Mouse (Mus musculus): ENCODE data around the gene Sema4g. TPM values are rescaled to one million over a fixed set of nuclear protein-coding genes. Genes with fewer than 3 reads are reported as not detected.

Sema4g gene
- total and polyA plus RNA-seq, 2 experiments = 58.5 to 566 TPM

DNA sequence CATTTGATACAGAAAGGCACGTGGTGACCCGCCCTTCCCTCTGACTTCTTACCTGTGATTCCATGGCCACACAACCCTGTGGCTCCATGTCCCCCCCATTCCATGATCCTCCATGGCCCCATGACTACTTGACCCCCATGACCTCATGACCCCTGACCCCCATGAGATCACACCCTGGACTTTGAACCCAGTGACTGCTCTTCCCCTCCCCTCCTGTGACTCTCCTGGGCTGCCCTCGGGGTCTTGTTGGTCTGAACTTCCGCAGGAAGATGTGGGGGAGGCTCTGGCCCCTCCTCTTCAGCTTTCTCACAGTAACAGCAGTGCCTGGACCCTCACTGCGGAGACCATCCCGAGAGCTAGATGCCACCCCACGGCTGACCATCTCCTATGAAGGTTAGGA, 3.3 kb downstream of the Sema4g start:
- WGBS = 33% methylated on average over 7 of the region's 7 CpGs
- Histone ChIP-seq H3K4me3 (ENCODE audit: insufficient read depth, low read depth, low read length) (no peak overlapping the region), H3K27me3 (ENCODE audit: control insufficient read depth, insufficient read depth, low read length) (no peaks in the 10 kb centered on the region), H3K27ac (replicated peaks; ENCODE audit: insufficient read depth, low read depth, low read length) (peak overlapping the region; percentile 99), H3K9ac (ENCODE audit: low read depth, low read length) (0 out of 2 replicates have a peak overlapping the region, but pooled peaks have one; percentile 20), H3K4me1 (ENCODE audit: control insufficient read depth, insufficient read depth, low read length) (peaks cover 23% of the 10 kb centered on the region), H3K36me3 (ENCODE audit: control insufficient read depth, insufficient read depth, low read length) (peaks cover 24% of the 10 kb centered on the region), H3K79me2 (ENCODE audit: control insufficient read depth, insufficient read depth, low read length) (peaks cover 3% of the 10 kb centered on the region; the same call in 1 of the 2 replicates)
- peak; percentile 65 for DNase-seq (ENCODE audit: extremely low read depth, low read depth, low spot score)
- no peak for TF ChIP-seq CTCF (IDR thresholded peaks at IDR 0.05; ENCODE audit: low read depth, low read length)
- TF ChIP-seq POLR2A (IDR thresholded peaks at IDR 0.05; ENCODE audit: extremely low read depth, insufficient read depth, low read length) = no peak

DNA sequence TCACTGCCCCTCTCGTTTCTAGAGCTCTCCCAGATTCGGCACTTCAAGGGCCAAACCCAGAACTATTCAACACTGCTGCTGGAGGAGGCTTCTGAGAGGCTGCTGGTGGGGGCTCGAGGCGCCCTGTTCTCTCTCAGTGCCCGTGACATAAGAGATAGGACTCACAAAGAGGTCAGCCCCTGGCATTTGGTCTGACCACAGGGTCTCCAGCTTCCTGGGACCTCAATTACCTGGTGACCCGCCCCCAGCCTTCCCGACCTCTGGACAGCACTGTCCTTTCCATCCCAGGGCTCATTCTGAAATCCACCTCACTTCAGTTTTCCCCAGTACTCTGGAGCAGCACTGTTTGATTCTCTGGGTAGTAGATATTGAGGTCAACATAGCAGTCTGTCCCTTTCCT, 3.8 kb downstream of the Sema4g start:
- DNase-seq (ENCODE audit: extremely low read depth, low read depth, low spot score) = no peak
- no peaks in the 10 kb centered on the region for H3K27me3 ChIP-seq (ENCODE audit: control insufficient read depth, insufficient read depth, low read length)
- no peak overlapping the region for H3K4me3 ChIP-seq (ENCODE audit: insufficient read depth, low read depth, low read length)
- WGBS = 56% methylated on average over 7 of the region's 7 CpGs
- peaks cover 26% of the 10 kb centered on the region for H3K36me3 ChIP-seq (ENCODE audit: control insufficient read depth, insufficient read depth, low read length)
- H3K4me1 ChIP-seq (ENCODE audit: control insufficient read depth, insufficient read depth, low read length) = peaks cover 22% of the 10 kb centered on the region
- no peak overlapping the region for H3K9ac ChIP-seq (ENCODE audit: low read depth, low read length)
- TF ChIP-seq POLR2A (IDR thresholded peaks at IDR 0.05; ENCODE audit: extremely low read depth, insufficient read depth, low read length) (no peak), CTCF (IDR thresholded peaks at IDR 0.05; ENCODE audit: low read depth, low read length) (no peak)
- peak overlapping the region; percentile 99 for H3K27ac ChIP-seq (replicated peaks; ENCODE audit: insufficient read depth, low read depth, low read length)
- peaks cover 3% of the 10 kb centered on the region; the same call in 1 of the 2 replicates for H3K79me2 ChIP-seq (ENCODE audit: control insufficient read depth, insufficient read depth, low read length)

DNA sequence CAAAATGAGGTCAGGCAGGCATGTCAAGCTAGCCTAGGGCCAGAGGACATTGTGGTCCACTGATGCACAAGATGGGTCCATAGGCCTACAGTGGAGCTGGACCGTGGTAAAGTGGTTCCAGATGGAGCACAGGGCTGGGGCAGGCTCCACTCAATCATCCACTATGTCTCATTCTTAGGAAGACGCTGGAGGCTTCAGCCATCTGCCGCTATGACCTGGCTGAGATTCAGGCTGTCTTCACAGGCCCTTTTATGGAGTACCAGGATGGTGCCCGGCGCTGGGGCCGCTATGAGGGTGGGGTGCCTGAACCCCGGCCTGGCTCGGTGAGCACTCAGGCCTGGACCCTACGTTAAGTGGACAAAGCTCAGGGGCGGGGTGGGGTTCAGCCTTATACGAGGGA, 8.9 kb downstream of the Sema4g start:
- Histone ChIP-seq H3K27me3 (ENCODE audit: control insufficient read depth, insufficient read depth, low read length) (no peaks in the 10 kb centered on the region), H3K4me1 (ENCODE audit: control insufficient read depth, insufficient read depth, low read length) (peaks cover 4% of the 10 kb centered on the region)
- no peak for DNase-seq (ENCODE audit: extremely low read depth, low read depth, low spot score)

DNA sequence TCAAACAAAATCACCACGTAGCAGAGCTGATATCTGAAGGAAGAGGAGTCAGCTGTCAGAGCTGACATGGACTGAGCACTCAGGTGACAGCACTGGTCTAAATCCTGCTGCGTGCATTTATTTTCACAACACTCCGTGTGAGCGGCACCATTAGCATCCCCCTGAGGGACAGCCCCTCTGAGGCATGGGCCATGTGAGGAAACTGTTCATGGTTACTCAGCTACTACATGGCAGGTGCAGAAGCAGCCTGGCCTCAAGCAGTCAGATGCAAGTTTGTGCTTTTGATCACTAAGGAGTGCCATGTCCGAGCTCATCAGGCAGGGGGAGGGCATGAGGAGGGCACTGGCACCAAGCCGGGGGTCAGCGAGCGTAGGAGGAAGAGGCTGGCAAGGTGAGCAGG, 10.7 kb downstream of the Sema4g start:
- H3K79me2 ChIP-seq (ENCODE audit: control insufficient read depth, insufficient read depth, low read length) = no peaks in the 10 kb centered on the region
- DNase-seq (ENCODE audit: extremely low read depth, low read depth, low spot score) = no peak
- peaks cover 36% of the 10 kb centered on the region for H3K36me3 ChIP-seq (ENCODE audit: control insufficient read depth, insufficient read depth, low read length)
- no peaks in the 10 kb centered on the region for H3K27me3 ChIP-seq (ENCODE audit: control insufficient read depth, insufficient read depth, low read length)
- H3K9ac ChIP-seq (ENCODE audit: low read depth, low read length) = no peak overlapping the region
- no peak overlapping the region for H3K4me3 ChIP-seq (ENCODE audit: insufficient read depth, low read depth, low read length)
- WGBS = 83% methylated on average over 8 of the region's 8 CpGs
- peaks cover 2% of the 10 kb centered on the region for H3K4me1 ChIP-seq (ENCODE audit: control insufficient read depth, insufficient read depth, low read length)
- TF ChIP-seq CTCF (IDR thresholded peaks at IDR 0.05; ENCODE audit: low read depth, low read length) = no peak
- TF ChIP-seq POLR2A (IDR thresholded peaks at IDR 0.05; ENCODE audit: extremely low read depth, insufficient read depth, low read length) = no peak
- no peak overlapping the region for H3K27ac ChIP-seq (replicated peaks; ENCODE audit: insufficient read depth, low read depth, low read length)

More for the DNA sequence above, 8.9 kb downstream of the Sema4g start:
- H3K4me3 ChIP-seq (ENCODE audit: insufficient read depth, low read depth, low read length) = no peak overlapping the region
- no peaks in the 10 kb centered on the region for H3K79me2 ChIP-seq (ENCODE audit: control insufficient read depth, insufficient read depth, low read length)
- H3K36me3 ChIP-seq (ENCODE audit: control insufficient read depth, insufficient read depth, low read length) = peaks cover 45% of the 10 kb centered on the region
- no peak overlapping the region for H3K9ac ChIP-seq (ENCODE audit: low read depth, low read length)
- no peak overlapping the region for H3K27ac ChIP-seq (replicated peaks; ENCODE audit: insufficient read depth, low read depth, low read length)
- WGBS = 85% methylated on average over 11 of the region's 11 CpGs
- TF ChIP-seq POLR2A (IDR thresholded peaks at IDR 0.05; ENCODE audit: extremely low read depth, insufficient read depth, low read length) (no peak), CTCF (IDR thresholded peaks at IDR 0.05; ENCODE audit: low read depth, low read length) (no peak)

DNA sequence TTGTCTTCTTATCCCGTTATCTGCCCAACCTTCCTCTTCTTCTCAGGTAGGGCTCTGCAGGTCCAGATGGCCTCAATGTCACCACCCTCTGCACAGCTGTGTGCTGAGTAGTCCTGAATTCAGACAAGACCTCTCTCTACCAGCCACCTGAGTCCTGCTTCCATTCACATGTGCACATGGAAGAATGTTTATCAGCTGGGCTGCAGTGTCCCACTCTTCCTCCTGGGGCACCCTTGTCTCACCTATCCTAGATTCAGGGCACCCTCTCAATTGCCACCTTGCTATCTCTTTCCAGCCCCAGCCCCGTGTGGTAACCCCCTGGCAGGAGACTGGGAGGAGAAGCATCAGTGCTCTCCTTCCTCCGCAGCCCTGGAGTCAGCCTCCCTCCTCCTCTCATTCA, 13.4 kb downstream of the Sema4g start:
- DNase-seq (ENCODE audit: extremely low read depth, low read depth, low spot score) = no peak
- H3K4me3 ChIP-seq (ENCODE audit: insufficient read depth, low read depth, low read length) = no peak overlapping the region
- peaks cover 10% of the 10 kb centered on the region for H3K4me1 ChIP-seq (ENCODE audit: control insufficient read depth, insufficient read depth, low read length)
- peaks cover 24% of the 10 kb centered on the region for H3K36me3 ChIP-seq (ENCODE audit: control insufficient read depth, insufficient read depth, low read length)
- no peak overlapping the region for H3K27ac ChIP-seq (replicated peaks; ENCODE audit: insufficient read depth, low read depth, low read length)
- no peak overlapping the region for H3K9ac ChIP-seq (ENCODE audit: low read depth, low read length)
- H3K79me2 ChIP-seq (ENCODE audit: control insufficient read depth, insufficient read depth, low read length) = no peaks in the 10 kb centered on the region
- 62% methylated on average over 3 of the region's 3 CpGs for WGBS
- TF ChIP-seq POLR2A (IDR thresholded peaks at IDR 0.05; ENCODE audit: extremely low read depth, insufficient read depth, low read length) (no peak), CTCF (IDR thresholded peaks at IDR 0.05; ENCODE audit: low read depth, low read length) (no peak; the same call in 1 of the 2 replicates)
- H3K27me3 ChIP-seq (ENCODE audit: control insufficient read depth, insufficient read depth, low read length) = no peaks in the 10 kb centered on the region

DNA sequence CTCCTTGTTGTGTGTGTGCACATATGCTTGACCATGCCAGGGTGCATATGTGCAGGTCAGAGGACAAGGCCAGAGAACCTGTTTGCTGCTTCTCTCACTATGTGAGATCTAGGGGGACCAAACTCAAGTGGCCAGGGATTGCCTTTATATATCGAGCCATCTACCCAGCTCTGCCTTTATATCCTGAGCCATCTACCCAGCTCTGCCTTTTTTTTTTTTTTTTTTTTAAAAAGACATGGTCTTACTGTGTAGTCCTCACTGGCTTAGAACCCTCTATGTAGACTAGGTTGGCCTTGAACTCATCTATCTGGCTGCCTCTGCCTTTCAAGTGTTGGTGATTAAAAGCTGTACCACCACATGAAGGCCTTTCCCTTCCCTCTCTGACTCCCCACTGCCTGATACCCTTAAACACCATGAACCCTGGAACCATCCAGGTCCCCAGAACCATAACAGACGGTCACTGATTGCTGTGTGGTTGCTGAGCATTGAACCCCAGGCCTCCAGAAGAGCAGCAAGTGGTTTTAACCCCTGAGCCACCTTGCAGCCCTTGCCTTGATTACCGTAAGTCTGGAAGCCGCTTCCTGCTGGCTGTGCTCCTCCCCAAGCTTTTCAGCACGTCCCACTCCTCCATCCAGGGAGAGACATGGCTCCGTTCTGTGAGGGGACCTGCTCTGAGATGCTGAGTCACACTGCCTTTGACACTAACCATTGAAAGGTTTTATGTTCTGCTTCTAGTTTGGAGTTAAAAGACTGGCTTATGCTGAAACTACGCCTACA, 15.0 kb downstream of the Sema4g start:
- peaks cover 15% of the 10 kb centered on the region for H3K4me1 ChIP-seq (ENCODE audit: control insufficient read depth, insufficient read depth, low read length)
- 80% methylated on average over 7 of the region's 7 CpGs for WGBS
- H3K27me3 ChIP-seq (ENCODE audit: control insufficient read depth, insufficient read depth, low read length) = no peaks in the 10 kb centered on the region
- no peak overlapping the region for H3K27ac ChIP-seq (replicated peaks; ENCODE audit: insufficient read depth, low read depth, low read length)
- TF ChIP-seq POLR2A (IDR thresholded peaks at IDR 0.05; ENCODE audit: extremely low read depth, insufficient read depth, low read length) (no peak), CTCF (IDR thresholded peaks at IDR 0.05; ENCODE audit: low read depth, low read length) (no peak)
- no peak overlapping the region for H3K9ac ChIP-seq (ENCODE audit: low read depth, low read length)
- H3K36me3 ChIP-seq (ENCODE audit: control insufficient read depth, insufficient read depth, low read length) = peaks cover 16% of the 10 kb centered on the region; the same call in 1 of the 2 replicates
- no peak overlapping the region for H3K4me3 ChIP-seq (ENCODE audit: insufficient read depth, low read depth, low read length)
- H3K79me2 ChIP-seq (ENCODE audit: control insufficient read depth, insufficient read depth, low read length) = no peaks in the 10 kb centered on the region
- peak; percentile 24 for DNase-seq (ENCODE audit: extremely low read depth, low read depth, low spot score)
